Mouse (Mus musculus): ENCODE measurements around the gene Adgrb2. TPM values are rescaled to one million over a fixed set of nuclear protein-coding genes. Genes with fewer than 3 reads are reported as not detected.

Adgrb2 gene
- total RNA-seq, 2 experiments from 2014 or later, result 1.2 TPM; not detected in 1

DNA sequence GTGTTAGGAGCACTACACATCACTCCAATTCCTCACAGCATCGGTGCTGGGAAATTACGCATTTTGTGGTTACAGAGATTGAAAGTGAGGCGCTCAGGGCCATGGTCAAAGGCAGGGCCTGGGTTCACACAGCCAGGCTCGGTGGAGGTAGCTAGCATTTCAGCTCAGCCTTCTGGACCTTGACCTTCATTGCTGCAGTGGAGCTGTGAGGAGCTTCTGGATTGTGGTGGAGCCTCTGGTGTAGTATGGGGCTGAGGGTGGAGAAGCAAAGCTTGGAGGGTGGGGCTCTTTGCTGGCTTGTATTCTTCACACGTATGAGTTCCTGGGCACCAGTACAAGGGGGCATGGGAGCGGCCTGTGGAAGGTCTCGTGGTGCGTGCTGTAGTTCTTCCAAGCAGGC is 38.3 kb downstream of the Adgrb2 start:
- ATAC-seq (replicated peaks; ENCODE audit: low FRiP score, low TSS enrichment, poor library complexity, severe bottlenecking), result no peak

DNA sequence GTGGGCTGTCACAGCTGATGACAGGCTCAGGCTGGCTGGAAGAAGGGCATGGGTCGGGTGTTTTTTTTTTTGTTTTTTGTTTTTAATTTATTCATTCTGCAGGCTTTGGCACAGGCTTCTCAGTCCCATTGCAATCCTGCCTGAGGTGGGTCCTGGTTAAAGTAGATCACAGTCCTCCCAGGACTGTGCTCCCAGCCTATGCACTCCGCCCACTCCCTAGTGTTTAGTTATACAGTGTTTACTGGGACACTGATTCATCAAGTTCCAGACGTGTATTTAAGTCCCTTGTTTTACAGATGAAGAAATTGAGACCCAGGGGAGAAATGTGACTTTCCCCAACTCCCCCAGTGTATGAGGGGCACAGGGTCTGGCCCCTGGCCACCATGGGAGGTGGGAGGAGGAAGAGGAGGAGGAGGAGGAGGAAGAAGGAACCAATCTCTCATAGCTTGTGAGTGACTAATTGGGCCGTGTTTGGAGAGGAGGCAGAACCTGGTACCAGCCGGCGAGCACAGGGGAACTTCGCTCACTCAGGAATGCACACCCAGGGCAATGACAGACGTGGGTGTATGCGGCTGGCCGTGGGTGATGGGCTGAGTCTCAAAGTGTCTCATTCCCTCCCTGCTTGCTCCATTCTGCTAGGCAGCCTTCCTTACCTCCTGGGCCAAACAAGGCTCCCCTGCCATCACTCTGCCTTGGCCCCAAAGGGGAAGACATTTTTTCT is 39.0 kb downstream of the Adgrb2 start:
- no peak for ATAC-seq (replicated peaks; ENCODE audit: low FRiP score, low TSS enrichment, poor library complexity, severe bottlenecking)

DNA sequence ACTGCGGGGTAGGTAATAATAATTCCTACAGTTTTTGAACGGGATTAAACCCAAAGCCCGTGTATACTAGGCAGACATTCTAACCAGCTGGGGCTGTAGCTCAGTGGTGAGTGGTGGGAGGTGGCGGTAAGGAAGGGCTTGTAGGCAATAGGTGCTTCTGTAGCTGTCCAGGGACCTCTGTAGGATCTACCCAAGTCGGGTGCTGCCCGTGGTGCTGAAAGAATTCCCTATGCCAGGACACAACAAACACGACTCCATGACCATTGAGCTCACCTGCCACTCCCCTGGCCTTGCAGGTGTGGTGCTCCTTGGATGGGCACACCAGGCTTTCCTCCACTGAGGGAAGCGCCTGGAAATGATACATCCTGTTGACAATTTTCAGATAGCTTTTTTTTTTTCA is 40.9 kb downstream of the Adgrb2 start:
- no peak for ATAC-seq (replicated peaks; ENCODE audit: low FRiP score, low TSS enrichment, poor library complexity, severe bottlenecking)

DNA sequence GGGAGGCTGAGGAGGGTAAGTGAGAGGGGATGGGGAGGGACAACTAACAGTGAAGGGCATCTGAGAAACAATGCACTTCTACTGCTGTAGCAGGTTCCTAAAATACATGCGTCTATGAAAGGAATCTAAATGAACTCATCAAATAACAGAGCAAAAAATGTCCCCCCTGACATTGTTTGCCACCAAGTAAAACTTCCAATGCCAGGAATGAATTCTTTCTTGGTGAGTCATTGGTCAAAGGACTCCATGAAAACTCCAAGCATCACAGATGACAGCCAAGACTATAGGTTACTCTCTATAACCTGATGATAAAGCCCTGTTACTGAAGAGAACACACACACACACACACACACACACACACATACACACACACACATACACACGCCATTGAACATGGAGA is 46.5 kb downstream of the Adgrb2 start:
- no peak for ATAC-seq (replicated peaks; ENCODE audit: low FRiP score, low TSS enrichment, poor library complexity, severe bottlenecking)

DNA sequence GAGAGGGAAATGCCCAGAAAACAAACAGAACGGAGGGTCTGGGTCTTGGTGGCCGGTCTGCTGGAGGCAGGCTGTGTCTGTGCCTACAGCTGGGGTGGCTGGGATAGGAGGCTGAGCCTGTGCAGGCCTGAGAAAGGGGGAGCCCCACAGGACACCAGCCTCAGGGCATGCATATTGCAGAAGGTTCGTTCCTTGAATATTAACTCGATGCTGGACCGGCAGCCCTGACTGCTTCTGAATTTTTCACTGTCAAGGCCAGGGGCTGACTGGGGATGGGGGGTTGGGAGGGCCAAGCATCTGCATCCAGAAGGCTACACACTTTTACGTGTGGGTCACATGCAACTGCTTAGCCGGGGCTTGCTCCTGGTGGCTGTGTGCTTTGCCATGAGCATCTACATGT is 48.8 kb downstream of the Adgrb2 start:
- ATAC-seq (replicated peaks; ENCODE audit: low FRiP score, low TSS enrichment, poor library complexity, severe bottlenecking), result no peak

DNA sequence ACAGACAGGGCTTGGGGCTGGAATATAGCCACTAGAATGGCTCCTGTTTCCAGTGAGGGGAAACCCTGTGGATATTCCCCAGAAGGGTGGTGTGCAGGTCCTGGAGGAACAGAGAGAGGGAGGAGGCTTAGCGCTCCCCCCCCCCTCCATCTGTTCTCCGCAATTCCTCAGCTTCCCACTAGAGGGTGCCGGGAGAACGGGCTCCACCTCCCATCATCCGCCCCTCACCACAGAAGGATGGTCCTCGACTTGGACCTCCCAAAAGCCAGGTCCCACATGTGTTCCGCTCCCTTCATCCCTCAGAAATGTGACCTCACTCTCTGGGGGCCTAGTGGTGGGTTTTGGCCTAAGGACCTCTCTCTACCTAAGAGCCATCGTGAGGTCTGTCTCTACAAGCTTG is 51.4 kb downstream of the Adgrb2 start:
- ATAC-seq (replicated peaks; ENCODE audit: low FRiP score, low TSS enrichment, poor library complexity, severe bottlenecking), result peak; percentile 53; the same call in 1 of the 2 replicates

DNA sequence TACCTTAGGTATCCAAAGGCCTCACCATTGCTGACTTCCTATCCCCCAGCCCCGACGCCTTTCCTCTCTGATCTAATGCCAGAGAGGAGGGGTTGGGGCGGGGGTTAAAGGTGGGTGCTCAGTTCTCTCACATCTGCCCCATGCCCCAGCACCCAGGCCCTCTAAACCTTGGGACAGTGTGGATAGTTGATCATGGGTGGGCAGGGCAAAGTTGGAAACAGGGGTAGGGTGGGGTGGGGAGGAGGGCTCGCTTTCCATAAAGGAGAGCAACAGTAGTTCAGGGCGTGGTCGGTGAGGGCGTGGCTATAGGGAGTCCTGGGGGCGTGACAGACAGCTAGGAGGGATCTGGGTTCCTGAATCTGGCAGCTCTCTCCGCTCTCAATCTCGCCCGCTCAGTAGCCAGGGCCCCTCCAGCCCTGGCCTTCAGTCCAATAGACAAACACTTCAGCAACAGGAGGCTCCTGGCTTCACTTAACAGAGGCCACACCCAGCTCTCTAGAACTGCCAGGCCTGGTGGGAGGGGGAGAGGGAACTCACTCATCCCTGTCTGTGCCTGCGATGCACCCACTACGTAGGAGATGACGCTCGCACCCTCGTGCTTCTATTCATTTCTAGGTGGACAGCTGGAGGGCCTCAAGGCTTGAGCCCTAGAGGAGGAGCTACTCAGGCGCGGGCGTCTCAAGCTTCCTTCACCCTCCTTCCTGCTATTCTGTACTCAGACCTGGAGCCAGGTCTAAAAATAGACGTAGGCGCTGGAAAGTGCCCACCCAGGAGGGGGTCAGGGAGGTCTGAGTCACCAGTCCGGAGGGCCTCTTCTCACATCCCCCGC is 52.1 kb downstream of the Adgrb2 start:
- 0 out of 2 replicates have a peak, but pooled peaks have one; percentile 35 for ATAC-seq (replicated peaks; ENCODE audit: low FRiP score, low TSS enrichment, poor library complexity, severe bottlenecking)

DNA sequence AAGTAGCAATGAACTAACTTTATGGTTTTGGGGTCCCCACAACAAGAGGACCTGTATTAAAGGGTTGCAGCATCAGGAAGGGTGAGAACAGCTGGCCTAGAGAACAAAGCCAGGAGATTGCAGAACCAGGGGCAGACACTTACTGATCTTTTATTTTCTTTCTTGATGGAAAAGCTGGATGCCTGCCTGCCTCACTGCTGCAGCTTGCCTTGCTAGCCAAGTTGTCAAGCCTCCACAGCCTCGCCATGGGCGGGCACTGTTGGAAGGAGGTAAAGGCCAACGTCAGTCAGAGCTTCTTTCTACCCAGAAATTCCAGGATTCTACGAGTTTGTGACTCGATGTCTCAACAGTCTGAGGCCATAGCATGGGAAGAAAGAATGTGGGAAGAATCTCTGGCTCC is 54.7 kb downstream of the Adgrb2 start:
- ATAC-seq (replicated peaks; ENCODE audit: low FRiP score, low TSS enrichment, poor library complexity, severe bottlenecking), result no peak

DNA sequence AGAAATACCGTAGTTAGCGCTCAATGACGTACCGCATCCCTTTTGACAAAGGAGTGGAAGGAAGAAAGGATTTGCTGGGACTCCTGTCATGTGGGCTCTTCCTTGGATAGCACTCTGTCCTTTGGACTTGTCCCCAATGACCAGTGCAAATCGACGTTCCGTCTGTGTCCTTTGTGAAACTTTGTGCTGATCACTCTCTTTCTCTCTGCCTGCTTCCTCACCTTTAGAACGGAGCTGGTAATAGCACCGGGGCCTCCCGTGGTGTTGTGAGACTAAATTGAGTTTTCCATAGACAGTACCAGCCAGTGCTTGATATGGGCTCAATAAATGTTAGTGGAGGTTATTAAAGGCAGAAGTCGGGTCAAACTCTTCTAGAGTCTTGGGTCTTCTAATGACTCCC is 56.4 kb downstream of the Adgrb2 start:
- no peak for ATAC-seq (replicated peaks; ENCODE audit: low FRiP score, low TSS enrichment, poor library complexity, severe bottlenecking)

DNA sequence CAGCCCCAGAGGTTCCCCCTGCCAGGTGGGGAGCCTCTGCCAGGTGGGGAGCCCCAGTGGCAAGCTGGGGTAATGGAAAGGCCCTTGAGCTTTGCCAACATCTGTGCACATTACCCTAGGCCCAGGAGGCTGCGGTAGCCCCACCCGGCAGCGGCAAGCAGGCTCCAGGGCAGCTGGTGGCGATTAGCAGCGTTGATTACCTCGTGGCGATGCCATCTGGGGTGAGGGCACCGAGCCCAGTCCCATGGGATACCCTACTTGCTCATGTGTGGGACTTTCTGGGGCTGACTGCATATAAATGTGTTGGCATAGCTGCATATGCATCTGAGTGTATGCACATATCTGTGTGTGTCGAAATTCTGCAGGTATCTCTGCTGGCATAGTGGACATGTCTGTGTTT is 59.5 kb downstream of the Adgrb2 start:
- ATAC-seq (replicated peaks; ENCODE audit: low FRiP score, low TSS enrichment, poor library complexity, severe bottlenecking), result no peak

DNA sequence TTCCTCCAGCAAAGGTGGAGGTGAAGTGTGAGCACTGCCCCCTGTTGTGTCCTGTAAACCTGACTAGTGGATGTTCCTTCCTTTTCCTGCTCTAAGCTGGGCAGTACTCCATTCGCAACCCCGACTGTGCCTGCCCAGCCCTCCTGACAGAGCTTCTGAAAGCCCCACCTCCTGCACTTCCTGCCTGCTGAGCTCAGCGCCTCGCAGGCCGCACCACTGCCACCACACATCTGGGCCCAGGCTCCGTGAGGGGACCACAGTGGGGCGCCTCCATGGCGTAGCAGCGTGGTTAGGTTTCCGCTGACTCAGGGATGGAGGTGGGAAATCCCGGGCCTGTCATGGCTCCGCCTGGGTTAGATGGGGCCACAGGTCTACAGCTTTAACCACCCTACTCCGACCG is 60.9 kb downstream of the Adgrb2 start:
- peak; percentile 66 for ATAC-seq (replicated peaks; ENCODE audit: low FRiP score, low TSS enrichment, poor library complexity, severe bottlenecking)

DNA sequence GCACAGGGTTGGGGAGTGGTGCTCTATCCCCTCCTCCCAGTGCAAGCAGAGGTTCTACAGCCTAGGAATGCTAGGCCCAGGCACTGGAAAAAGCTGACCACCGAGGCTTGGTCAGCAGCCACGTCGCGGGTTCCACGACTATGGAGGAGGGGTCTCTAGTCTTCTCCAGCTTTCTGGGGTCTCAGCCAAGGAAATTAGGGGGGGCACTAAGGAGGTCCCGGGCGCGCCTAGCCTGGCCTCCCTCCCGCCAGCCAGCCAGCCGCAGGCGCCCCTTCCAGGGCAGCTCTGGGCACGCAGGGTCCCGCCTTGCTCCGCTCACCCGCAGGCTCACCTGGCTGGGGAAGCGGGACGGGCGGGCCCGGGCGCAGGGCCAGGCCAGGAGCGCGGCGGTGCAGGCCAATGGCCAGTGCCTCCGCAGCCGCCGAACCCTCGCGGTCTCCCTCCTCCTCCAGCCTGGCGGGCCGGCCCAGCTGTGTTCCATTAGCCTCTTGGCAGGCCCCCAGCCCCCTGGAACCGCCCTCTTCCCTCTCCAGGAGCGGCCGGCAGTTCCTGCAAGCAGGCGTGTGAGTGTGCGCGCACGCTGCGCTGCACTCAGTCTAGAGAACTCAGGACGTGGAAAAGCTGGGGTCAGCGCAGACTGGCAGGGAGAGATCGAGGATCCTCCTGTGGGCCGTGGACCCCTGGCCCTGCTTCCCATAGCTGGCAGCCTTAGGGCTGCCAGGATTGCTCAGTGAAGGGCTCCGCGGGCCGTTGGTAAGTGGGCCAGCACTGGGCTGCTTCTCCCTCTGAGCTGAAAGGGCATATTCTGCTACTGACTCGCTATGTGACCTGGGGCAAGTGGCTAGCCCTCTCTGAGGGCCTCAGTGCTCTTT is 62.9 kb downstream of the Adgrb2 start, which contains the start of gene Col16a1:
Gene Col16a1 (plus strand): TSS at position 510 of the 872 bp plus-strand sequence.
- no peak for ATAC-seq (replicated peaks; ENCODE audit: low FRiP score, low TSS enrichment, poor library complexity, severe bottlenecking)

DNA sequence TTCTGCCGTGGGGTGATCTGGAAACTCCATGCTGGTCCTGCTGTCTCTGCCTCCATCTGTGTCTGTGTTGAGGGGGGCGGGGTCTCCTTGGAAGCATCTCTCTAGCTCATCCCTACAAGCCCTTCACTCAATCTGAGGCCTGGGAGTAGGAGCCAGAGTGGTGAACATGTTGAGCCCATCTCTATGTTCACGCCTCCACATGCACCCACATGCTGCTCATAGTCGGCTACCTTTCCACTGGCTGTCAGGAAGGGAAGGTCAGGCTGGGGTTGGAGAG is 63.5 kb downstream of the Adgrb2 start:
- ATAC-seq (replicated peaks; ENCODE audit: low FRiP score, low TSS enrichment, poor library complexity, severe bottlenecking), result no peak

DNA sequence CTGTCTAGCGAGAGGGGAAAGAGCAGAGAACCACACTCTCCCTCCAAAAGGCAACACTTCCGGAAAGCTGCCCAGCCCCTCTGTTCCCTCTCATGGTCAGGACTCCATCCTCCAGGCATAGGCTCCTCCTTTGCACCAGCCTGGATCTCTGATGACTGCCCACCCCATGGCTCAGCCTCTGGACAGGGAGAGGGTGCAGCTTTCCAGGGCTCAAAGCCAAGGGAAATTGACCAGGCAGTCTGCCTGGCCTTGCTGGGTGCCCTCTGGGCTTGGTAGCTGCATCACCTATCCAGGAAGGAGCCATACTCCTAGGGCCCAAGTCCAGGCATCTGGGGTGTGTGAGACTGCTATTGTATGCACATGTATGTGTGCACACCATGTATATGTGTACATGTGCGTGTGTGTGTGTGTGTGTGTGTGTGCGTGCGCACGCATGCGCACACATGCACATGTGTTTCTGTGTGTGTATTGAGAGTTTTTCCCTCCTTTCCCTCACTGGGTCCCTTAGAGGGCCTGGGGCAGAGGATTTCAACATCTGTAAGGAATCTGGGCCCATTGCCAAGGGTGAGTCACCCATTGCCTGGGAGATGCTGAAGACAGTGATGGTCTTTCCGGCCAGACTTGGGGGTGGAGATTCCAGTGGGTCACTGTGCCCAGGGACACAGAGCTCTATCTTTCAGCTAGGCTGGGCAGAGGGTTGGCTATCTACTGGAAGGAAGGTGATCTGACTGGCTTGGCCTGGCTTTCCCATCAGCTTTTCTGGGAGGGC is 65.6 kb downstream of the Adgrb2 start:
- ATAC-seq (replicated peaks; ENCODE audit: low FRiP score, low TSS enrichment, poor library complexity, severe bottlenecking), result no peak

DNA sequence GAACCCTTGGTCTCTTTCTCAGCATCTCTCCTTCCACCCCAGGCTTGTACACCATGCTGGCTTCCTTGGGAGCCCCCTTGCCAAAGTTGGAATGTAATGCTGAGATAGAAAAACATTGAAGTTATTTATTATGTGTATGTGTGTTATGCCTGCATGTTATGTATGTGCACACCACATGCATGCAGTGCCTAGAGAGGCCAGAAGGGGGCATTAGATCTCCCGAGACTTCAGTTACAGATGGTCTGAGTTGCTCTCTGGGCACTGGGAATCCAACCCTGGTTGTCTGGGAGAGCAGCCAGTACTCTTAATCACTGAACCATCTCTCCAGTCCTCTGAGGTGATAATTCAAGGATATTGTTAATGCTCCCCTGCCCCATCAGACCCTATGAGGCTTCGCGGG is 67.6 kb downstream of the Adgrb2 start:
- no peak for ATAC-seq (replicated peaks; ENCODE audit: low FRiP score, low TSS enrichment, poor library complexity, severe bottlenecking)

DNA sequence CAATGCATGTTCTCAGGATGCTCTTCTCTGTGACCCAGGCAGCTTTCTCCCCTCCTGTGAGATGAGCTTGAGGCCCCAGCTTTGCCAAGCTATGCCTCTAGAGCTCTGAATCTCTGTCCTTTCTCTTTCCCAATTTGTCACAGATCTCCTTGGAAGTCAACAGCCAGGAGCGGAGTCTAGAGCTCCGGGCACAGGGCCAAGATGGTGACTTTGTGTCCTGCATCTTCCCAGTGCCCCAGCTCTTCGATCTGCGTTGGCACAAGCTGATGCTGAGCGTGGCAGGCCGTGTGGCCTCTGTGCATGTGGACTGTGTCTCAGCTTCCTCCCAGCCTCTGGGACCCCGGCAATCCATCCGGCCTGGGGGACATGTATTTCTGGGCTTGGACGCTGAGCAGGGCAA is 68.4 kb downstream of the Adgrb2 start:
- ATAC-seq (replicated peaks; ENCODE audit: low FRiP score, low TSS enrichment, poor library complexity, severe bottlenecking), result no peak

DNA sequence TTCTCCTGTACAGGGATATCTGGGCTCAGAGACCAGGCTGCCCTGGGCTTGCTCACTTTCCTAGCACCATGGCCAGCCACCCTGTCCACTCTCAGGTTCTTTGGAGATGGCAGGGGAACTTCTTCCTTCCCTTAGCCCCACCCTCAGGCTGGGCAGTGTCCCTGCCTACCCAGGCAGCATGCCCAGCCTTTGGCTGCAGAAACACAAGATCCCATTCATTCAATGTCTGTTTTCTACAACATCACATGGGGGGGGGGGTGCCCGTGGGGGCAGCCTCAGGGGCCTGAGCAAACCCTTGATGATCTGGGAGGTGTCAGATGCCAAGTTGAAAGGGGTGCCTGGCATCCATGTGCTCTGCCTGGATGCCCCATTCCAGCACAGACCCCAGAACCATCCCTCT is 70.1 kb downstream of the Adgrb2 start:
- no peak for ATAC-seq (replicated peaks; ENCODE audit: low FRiP score, low TSS enrichment, poor library complexity, severe bottlenecking)

DNA sequence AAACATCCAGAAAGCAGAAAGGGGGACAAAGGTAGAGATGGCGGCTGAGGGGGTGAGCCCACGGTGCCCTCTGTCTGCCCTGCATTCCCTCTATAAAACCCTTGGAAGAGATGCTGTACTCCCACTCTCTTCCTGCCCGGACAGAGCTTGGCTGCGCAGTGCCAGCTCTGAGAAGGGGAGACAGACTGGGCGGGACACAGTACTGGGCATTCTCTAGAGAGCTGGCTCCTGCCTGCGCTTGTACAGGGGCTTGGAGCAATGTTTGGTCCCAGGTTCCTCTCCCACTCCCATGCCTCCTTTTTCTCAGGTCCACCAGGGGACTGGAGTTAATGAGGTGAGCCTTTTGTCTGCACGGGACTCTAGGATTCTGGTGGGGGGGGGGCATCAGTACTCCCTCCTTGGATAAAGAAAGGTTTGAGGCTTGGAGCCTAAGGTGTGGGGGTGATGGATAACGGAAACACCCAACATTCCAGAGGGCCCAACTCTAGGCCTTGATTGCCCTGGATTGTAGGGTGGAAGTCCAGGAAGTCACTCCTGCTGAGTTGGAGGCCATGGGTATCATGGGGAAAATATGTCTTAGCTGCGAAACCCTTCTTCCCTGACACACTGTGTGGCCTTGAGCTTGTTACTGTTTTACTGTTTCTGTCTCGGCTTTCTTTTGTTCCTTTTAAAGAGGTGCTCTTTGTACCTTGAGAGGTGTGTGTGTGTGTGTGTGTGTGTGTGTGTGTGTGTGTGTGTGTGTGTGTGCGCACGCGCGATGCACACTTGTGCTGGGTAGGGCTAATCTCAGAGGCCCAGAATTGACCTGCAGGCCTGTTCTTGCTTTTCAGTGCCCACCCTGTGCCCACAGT is 70.7 kb downstream of the Adgrb2 start:
- no peak for ATAC-seq (replicated peaks; ENCODE audit: low FRiP score, low TSS enrichment, poor library complexity, severe bottlenecking)

DNA sequence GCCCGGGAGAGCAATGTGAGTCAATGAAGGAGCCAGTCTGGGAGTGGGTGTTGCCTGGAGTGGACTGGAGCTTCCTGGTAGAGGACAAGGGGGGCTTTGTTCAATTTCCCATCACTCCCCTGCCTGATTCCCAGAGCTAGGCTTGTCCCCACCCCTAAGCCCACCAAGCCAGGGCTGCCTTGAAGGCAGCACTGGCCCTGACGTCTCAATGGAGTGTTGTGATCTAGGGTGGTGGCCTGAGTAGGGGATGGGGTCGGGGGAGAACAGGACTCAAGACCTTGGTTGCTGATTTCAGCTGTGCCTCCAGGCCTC is 71.3 kb downstream of the Adgrb2 start:
- ATAC-seq (replicated peaks; ENCODE audit: low FRiP score, low TSS enrichment, poor library complexity, severe bottlenecking), result no peak
